Mouse (Mus musculus) MEL (cell line): Measurements from ENCODE around the gene Foxq1.

Experiments
- CTCF ChIP-seq, 3 experiments: IDR thresholded peaks in 2 of 3; conservative IDR thresholded peaks in 1 of 3; 2 replicates each; pipeline ENCODE4 v1.5.1; 2011 to 2012; ENCODE audit warnings: low read length in 3 of 3, low read depth in 2 of 3, mild to moderate bottlenecking in 2 of 3, improper control_type of control experiment in 1 of 3, inconsistent platforms in 1 of 3, mixed read lengths in 1 of 3, moderate library complexity in 1 of 3; ENCODE audit not compliant: control insufficient read depth in 1 of 3, insufficient read depth in 1 of 3, poor library complexity in 1 of 3, severe bottlenecking in 1 of 3
- EP300 ChIP-seq, 2 experiments: IDR thresholded peaks; 2 replicates each; pipeline ENCODE4 v1.6.1; 2011; ENCODE audit warnings: improper control_type of control experiment in 2 of 2, low read length in 2 of 2, low read depth in 1 of 2, mild to moderate bottlenecking in 1 of 2
- GABPA ChIP-seq: IDR thresholded peaks from 2 replicates; pipeline ENCODE4 v1.6.1; 2012; ENCODE audit warnings: low read depth, mild to moderate bottlenecking, inconsistent platforms, low read length, improper control_type of control experiment, moderate library complexity
- GATA1 ChIP-seq: IDR thresholded peaks from 2 replicates; pipeline ENCODE4 v1.6.1; 2011; ENCODE audit warnings: low read depth, low read length, improper control_type of control experiment
- POLR2A ChIP-seq, 2 experiments: IDR thresholded peaks; 2 replicates each; pipeline ENCODE4 v1.6.1; 2011 to 2012; ENCODE audit warnings: low read length in 2 of 2, mild to moderate bottlenecking in 2 of 2, control low read depth in 1 of 2, improper control_type of control experiment in 1 of 2, low read depth in 1 of 2, moderate library complexity in 1 of 2; ENCODE audit not compliant: control insufficient read depth in 1 of 2, insufficient read depth in 1 of 2, poor library complexity in 1 of 2
- POLR2AphosphoS2 ChIP-seq: IDR thresholded peaks from 2 replicates; pipeline ENCODE4 v1.6.1; 2011; ENCODE audit warnings: low read length, improper control_type of control experiment
- ZNF384 ChIP-seq: IDR thresholded peaks from 2 replicates; pipeline ENCODE4 v1.6.1; 2012; ENCODE audit warnings: low read depth, mild to moderate bottlenecking, inconsistent platforms, low read length, improper control_type of control experiment

DNA sequence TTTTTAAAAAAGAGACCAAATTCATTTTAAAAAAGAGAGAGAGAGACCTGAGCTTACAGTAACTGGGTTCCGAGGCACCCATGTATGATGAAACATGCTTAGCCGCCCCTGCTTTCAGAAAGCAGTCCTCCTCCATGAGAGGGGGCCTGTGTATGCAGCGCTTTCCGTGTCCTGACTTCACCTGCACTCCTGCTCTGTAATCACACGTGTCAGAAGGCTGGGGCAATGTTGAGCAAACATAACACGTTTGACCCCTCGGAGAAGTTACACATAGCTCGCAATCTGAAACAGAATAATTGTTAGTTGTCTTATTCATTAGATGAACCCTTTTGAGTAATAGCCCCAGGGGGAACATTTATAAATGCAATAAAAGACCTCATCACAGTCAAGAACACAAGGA, 11.2 kb downstream of the Foxq1 start:
- no peak for TF ChIP-seq ZNF384
- no peak for TF ChIP-seq POLR2A (IDR thresholded peaks at IDR 0.05; ENCODE audit: control insufficient read depth in 1 of 2, insufficient read depth in 1 of 2, low read depth in 1 of 2, low read length in 2 of 2, poor library complexity in 1 of 2)
- no peak for TF ChIP-seq CTCF (IDR thresholded peaks at IDR 0.05 in 2 of 3, conservative IDR thresholded peaks at IDR 0.05 in 1 of 3; ENCODE audit: control insufficient read depth in 1 of 3, insufficient read depth in 1 of 3, low read depth in 2 of 3, low read length in 3 of 3, poor library complexity in 1 of 3, severe bottlenecking in 1 of 3)
- no peak for TF ChIP-seq GATA1
- no peak for TF ChIP-seq EP300 (IDR thresholded peaks at IDR 0.05; ENCODE audit: low read depth in 1 of 2, low read length in 2 of 2)
- no peak for TF ChIP-seq POLR2AphosphoS2
- TF ChIP-seq GABPA = no peak
